Mouse (Mus musculus): Measurements from ENCODE around the gene Kcnq2.

The Kcnq2 gene

DNA sequence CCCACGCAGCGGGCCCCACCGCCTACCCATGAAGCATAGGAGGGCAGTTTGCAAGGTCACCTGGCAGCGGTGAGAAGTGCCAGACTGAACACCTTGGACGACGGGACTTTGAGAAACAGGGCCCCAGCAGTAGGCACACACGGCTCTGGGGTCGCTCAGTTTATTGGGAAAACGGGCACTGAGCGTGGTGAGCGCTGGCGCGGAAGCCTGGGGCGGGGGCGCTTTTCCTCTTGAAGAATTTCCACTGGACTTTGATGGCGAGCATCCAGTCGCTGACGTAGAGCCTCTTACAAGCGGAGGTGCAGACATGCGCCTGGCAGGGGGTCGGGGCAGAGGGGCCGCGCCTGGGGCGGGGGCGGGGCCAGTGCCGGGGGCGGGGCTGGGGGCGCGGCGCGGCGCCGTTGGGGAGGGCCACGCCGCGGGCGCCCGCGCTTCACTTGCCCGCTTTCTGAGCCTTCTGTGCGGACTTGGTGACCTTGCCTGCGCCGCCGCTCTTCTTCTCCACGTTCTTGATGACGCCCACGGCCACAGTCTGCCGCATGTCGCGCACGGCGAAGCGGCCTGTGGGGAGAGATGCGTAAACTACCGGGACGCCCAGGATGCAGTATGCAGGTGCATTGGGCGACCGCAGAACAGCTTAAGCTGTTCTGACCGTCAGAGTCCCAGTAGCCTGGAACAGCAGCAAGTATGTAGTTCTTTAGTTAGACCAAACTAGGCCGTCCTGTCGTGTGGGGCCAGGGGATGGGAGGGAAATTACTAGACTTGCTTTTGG lies 12.6 kb upstream of the Kcnq2 start:
- DNase-seq (ENCODE audit: low spot score), result no peak

DNA sequence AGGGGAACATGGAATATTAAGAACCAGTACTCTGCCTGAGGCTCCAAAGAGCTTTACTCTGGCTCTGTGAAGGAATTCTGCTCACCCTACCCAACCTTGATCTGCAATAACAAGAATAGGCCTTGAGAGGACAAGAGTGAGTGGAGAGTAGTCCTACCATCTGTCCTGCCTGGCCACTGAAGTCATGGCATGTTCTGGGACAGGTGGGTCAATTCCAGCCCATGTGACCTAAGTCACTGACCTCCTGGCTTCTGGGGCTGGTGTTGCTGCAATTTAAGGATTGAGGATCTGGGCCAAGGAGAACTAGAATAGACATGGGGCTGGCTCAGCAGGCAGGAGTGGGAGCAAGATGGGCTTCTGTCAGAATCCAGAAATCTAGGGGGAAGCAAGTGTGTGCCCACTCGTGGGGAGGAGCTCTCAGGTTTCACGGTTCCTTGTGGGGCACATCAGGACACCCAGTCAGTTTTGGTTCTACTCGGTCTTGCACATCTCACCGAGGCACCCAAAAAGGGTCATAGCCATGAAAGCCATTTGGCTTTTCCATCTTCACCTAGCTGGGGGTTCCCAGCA lies 12.0 kb upstream of the Kcnq2 start:
- no peak for DNase-seq (ENCODE audit: low spot score)

DNA sequence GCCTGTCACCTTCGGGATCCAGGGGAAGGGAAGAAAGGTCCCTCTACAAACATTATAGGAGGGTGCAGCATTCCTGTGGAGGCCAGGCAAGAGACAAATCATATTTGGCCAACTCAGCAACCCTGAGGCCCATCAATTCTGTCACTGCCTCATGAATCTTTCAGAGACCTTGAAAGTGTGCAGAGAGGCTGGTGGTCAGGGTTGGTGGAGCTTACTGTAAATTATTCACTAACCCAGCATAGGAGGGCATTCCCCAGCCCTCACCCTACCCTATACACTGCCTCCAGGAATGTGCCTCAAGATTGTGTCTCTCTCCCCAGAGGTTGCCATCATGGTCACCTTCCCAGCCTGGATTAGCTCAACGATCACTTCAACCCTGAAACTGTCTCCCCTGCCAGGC lies 9.6 kb upstream of the Kcnq2 start:
- DNase-seq (ENCODE audit: low spot score), result no peak

DNA sequence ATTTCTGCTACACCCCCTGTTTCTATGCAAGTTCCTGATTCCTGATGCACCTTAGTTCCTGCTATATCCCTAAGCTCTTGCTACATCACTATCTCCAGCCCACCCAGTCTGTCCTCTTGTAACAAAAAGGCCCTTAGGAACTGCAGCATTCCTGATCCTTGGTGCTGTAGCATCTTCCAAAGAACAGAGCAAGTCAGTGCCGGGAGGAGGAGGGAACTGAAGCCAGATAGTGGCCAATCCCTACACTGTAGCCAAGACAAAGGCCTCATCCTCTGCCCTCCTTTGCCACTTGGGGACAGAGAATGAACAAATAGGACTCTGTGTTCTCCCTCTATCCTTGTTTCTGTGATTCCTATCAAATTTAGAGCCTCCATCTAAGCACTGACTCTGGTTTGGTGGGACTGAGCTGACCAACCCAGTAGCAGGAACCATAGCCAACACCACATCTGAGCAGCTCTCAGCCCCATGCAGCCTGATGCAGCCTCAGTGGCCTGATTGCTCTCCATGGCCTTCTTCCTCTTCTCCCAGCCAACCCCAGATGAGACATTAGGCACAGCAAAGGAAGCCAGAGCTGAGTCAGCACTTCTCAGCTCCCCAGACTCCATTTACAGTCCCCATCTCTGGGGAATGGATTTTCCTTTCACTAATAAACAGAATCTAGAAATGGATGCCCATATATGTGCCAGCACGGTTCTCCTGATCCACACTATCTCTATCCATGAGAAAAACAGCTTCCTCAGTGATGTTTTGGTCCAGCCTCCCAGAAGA lies 8.6 kb upstream of the Kcnq2 start:
- no peak for DNase-seq (ENCODE audit: low spot score)

DNA sequence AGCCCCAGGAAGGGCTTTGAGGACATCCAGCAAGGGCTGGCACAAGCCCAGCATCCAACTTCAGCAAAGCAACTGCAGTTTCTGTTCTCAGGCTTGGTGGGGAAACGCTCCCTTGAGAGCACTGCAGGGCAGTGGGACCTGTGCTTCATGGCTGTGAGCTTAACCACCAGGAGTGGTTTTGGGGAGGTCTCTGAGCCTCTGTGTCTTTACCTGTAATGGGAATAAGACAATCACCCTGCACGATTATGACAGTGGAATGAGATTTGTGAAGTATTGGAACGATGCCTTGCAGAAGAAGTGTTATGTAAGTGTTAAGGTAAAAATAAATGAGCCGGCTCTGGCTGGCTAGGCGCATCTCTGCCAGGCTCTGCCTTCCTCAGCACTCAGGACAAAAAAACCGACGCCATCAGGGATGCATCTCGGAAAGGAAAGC lies 7.6 kb upstream of the Kcnq2 start:
- DNase-seq (ENCODE audit: low spot score), result no peak

DNA sequence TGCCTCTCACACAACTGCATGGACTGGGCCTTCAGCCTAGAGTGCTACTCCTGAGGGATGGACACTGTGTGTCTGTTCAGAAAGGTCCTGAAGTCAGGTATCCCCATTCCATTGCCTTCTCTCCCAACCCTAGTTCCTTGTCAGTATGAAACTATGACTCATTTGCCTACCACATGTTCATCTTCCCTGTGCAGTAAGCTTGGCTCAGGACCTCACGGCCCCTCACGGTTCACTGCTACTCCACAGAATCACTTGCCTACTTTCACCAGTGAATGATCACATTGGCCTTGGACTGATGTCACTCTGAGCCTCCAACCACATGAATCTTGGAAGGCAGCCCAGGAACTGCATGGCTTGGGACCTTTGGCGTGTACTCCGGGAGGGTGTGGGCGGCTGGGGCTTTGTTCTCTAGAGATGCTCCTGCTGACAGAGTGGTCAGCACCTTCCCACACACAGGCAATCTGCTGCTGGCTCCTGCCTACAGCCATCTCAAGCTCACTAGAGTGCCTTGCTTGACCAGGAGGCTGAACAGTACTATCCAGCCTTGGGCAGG lies 4.6 kb upstream of the Kcnq2 start:
- no peak for DNase-seq (ENCODE audit: low spot score)

DNA sequence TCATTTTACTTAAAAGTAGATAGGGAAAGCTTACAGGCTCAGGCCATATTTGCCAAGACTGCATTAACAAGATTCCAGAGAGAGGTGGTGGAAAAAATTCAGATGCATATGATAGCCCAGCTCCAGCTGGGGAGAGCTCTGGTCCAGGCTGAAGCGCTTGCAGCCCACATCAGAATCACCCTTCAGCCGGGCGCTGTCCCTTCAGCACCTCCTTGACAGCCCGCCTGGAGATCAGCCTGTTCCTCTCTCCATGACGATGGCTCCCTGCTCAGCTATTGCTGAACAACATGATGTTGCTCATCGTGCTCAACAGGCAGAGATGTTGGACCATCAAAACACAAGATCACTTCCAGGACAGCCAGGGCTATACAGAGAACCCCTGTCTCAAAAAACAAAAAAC lies 1.8 kb upstream of the Kcnq2 start:
- DNase-seq (ENCODE audit: low spot score), result no peak

DNA sequence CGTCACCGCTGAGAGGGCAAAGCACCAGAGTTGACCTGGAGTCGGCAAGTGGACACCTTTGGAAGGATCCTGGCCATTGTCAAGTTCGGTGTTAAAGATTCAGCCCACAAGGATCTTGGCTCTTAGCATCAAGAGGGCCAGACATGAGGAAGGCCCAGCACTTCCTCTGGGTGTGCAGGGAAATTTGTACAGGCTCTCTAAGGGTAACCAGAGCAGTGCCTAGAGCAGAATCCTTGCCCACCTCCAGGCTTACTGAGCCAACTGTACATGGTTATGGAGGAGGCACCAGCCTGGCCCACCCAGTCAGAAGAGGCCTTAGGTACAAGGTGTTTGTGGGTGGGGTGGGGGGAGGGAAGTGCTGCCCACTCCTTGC lies 332 bp upstream of the Kcnq2 start:
- DNase-seq (ENCODE audit: low spot score), result no peak

DNA sequence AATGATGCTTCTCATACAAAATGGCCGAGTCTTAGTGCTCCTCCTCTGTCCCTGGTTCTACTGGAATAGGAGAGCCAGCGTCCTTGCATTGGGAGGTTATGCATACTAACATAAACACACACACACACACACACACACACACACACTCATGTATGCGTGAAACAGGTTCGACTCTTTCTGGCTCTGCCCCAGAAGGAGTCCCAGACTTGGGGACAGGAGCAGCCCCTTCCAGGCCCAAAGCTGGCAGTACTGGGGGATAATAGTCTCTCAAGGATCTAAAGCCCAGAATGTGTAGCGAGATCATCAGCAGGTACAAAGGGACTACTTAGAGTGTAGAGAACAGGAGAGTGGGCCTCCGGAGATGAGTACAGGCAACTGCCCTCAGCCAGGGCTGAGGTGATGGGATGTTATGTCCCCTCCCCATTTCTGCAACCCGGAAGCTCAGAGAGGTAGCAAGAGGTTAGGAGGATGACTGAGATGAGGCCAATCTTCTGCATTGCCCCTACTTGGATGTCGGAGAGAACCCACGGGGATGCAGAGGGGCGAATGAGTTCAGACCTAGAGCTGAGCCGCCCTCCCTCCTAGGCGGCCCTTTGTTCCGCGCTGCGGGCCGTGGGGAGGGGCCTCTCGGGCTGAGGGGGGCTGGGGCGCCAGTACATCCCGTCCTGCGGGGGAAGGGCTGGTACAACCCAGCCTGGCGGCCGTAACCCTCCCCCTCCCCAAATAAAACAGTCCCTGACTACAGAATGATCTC lies 1.1 kb downstream of the Kcnq2 start:
- no peak for DNase-seq (ENCODE audit: low spot score)

DNA sequence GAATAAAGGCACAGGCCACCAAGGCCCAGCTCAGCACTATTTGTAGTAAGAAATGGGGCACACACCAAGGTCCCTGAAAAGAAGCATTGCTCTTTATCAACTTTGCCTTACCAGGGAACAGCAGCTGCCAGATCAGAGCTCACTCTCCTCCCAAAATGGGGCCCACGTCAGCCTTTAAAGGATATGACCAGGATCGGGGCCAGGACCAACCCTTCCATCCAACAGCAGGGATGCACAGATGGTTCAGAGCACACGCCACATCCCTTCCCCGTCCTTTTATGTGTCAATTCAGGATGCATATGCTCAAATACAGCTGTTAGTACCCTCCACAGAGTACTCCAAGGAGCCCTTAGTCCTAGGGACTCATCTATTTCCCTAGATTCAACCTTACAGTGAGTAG lies 4.9 kb downstream of the Kcnq2 start:
- DNase-seq (ENCODE audit: low spot score), result no peak

DNA sequence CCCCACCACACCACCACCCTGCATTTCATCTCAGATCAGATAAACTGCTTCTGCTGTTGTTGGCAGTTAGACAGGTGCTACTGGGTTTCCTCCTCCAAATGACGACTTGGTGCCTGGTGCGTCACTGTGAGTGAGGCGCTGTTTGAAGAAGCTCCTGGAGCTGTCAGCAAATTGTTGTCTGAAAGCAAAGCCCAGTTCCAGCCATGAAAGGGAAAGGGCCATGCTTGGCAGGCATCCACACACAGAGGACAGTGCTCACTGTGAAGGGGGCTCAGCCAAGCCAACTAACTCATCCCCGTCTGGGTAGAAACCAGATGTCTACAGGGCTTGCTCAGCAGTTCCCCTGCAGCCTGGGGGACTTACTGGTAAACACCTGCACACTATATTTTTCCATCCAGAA lies 6.1 kb downstream of the Kcnq2 start:
- DNase-seq (ENCODE audit: low spot score), result no peak

DNA sequence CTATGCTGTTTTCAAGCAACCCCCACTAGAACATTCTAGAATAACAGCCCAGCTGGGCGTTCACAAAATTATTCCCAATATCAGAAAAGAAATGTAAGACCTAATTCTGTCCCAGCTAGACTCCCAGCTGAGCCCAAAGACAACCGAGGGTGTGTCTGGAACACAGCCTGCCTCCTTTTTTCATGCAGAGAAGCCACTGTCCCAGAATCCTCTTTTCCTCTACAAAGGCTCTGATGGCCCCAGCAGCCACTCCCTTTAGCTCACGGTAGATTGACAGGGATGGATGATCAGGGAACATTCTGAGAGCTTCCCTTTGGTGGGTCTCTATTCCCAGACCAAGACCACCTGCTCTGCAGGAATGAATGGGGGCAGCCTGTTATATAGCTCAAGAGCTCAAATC lies 7.3 kb downstream of the Kcnq2 start:
- no peak for DNase-seq (ENCODE audit: low spot score)

DNA sequence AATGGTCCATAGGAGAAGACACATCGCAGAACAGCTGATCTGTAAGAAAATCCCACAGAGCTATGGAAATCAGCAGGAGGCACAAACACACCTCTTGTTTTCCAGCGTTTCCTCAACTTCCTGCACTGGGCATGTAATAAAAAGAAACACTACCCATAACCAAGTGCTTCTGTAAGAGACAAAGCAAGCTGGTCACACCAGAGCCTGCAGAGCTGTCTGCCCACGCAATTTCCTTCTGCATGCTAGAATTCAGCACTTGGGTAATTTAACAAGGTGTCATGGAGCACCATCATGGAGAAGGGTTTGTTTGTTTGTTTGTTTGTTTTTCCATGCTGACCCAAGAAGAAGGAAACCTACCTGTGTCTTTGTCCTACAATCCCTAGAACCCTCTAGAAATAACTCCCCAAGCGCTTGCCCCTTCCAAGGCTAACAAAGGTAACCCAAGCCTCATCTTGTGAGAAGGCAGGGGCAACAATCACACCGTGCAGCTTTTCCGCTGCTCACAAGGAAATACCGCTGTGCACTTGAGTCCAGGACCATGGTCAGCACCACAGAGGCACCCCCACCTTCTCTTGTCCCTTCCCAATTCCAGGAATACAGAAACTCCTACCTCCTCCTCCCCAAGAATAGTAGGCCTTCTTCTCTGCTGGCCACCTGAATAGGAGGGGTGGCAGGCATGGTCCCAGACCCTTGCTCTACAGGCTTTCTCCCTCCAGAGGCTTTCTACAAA lies 9.2 kb downstream of the Kcnq2 start:
- no peak for DNase-seq (ENCODE audit: low spot score)

DNA sequence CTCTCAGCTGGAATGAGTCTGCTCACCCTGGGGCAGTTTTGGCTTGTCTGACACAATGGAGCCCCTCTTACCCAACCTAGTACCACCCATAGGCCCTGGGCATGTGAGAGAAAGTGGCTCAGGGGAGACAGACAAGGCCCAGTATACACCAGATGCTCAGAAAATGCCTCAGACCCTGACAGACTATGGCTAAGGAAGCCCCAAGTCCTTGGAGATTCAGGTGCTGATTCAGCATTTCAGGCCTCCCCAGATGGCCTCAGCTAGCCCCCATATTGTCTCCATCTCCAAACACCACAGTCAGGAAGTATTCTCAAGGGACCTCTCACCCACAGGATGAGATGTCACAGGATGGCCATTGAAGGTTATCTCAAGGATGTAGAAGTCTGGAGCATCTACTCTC lies 12.5 kb downstream of the Kcnq2 start:
- DNase-seq (ENCODE audit: low spot score), result no peak

DNA sequence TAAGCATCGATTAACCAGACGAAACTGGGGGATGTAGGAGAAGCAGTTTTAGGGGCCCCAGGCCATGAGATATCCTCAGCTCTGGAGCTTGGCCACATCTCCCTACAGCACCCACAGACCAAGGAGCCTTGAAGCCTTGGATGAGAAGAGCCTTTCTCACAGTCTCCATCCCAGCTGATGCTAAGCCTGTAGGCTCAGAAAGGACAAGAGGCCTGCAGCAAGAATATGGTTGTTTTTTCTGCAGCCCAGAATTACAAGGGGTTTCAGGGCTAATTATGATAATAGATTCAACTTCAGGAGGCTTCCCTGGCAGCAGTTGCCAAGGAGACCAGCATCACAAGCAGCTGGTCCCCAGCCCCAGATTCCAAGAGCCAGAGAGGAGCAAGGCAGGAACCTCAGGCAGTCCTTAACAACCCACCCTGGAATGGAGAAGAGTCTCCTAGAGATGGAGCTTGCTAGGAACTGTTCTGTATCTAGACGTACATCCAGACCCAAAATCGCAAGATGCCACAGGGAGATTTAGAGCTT lies 14.1 kb downstream of the Kcnq2 start:
- DNase-seq (ENCODE audit: low spot score), result no peak

DNA sequence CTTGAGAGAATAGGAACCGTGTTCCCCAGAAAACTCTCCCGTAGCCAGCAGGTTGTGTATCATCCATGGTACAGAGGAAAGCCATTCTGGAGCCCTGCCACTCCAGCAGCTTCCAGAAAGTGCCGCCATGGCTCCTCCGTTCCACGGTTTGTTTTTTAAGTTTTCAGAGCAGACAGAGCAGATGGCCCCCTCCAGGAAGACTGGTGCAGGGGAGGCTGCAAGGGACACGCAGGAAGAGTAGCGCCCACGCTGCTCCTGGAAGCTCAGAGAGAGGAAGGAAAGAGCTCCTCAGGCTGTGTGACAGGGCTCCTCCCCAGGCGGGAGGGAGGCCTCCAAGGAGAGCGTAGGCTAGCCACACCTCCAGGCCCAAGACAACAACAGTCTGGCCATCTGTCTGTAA lies 15.1 kb downstream of the Kcnq2 start:
- no peak for DNase-seq (ENCODE audit: low spot score)

DNA sequence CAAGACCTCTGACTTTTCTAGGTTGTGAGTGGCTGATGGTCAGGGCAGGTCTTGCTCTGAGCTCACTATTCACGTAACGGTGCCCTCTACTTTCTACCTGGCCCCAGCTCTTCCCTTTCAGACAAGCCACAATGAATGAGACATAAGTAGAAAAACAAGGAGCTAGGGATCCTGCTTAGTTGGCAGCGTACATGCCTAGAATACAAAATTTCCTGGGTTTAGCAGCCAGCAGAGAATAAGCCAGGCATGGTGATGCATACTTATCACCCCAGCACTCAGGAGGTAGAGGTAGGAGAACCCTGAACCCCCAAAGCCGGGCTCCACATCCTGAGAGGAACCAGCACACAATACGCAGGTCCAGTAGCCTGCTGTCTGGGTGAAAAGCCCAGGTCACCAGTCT lies 18.7 kb downstream of the Kcnq2 start:
- no peak for DNase-seq (ENCODE audit: low spot score)

DNA sequence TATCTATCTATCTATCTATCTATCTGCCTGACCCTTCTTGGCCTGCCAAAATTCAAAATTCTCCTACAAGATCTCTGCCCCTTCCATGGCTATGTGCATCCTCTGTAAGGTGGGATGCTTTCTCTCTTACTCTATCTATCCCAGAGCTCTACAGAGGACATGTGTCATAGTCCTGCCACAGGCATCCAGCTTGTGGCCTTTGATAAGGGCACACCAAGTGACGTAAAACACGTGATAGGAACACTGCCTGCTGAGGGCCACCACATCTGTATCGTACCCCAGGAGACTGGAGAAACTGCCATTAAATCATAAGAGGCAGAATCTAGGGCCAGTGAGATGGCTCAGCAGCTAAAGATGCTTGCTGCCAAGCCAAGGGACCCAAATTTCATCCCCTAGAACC lies 19.7 kb downstream of the Kcnq2 start:
- DNase-seq (ENCODE audit: low spot score), result no peak

DNA sequence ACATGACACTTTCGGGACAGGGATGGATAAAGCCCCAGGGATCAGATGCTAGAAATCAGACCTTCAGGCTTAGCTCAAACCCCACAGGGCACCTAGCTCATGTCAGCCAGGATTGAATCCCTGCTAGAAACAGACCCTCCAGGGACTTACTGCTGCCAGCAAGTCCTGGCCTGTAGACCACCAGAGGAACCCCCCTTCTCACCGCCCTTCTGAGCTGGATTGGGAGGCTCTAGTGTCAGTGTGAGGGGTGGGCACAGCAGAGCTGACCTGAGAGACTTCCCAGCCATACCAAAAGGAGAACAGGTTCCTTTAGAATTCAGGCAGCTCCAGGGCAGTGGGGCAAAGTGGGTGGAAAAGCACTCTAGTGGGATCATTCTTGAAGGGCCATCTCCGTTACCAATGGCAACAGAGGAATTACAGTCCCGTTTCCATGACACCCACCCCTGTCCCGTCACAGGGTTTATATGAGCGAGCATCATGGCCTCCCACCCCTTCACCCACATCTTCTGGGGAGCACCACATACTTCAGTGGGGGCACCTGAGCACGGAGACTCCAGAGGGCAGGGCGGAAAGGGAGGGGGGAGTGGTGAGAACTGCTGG lies 21.2 kb downstream of the Kcnq2 start:
- no peak for DNase-seq (ENCODE audit: low spot score)

DNA sequence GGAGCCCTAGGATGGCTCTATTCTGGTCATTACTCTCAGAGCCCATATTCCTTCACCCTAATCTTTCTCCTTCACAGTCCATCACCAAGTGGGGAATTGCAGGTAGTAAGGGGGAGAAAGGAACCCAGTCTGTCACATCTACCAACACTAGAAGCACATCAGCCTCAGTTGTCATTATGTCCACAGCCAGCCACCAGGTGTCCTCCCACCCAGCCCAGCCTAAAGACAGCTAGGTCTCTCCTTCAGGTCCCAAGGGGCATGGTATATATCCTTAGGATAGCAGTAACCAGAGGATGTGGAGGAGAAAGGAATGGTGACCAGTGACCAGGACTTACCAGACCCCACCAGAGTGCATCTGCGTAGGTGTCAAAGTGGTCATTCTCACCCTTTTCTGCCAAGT lies 23.4 kb downstream of the Kcnq2 start:
- DNase-seq (ENCODE audit: low spot score), result no peak

DNA sequence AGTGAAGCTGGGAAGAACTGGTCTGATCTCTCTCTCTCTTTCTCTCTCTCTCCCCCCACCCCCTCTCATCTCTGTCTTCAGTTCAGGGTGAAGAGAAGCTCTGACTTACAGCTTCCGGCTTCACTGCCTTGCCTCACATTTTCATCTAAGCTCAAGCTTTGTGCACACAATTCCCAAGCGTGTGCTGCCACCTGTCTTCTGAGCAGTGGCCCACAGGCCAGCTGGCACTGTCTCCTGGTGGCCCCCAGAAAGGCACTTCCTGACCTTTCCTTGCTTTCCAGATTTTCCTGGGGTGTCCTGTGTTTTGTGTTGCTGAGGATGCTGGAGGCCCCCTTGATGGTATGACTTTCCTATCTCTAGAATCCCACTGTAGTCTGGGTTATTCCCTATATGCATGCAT lies 31.0 kb downstream of the Kcnq2 start:
- DNase-seq (ENCODE audit: low spot score), result no peak

Measured in urinary bladder, postnatal 10 days (tissue).